24 mouse cellular contexts compared by ENCODE assay signal in the genomic region with DNA sequence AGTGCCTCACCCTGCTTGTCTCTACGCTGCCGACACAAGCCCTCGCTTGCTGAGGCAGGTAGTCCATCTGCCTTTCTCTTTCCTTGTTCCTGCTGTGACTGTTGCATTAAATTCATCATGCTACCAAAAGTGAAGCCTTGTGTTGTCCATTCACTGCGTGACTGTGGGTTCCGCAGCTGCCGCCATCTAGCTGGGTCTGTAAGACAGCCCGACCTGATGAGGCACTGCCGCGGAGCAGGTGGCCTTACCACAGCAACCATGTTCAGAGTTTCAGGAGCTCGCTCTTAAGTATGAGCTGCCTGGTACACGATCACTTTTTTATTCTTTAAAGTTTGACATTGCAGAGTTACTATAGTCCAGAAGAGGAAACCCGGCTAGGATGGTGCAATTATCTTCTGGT. TPM values are rescaled to one million over a fixed set of nuclear protein-coding genes. Genes with fewer than 3 reads are reported as not detected.
DNase-seq lines count a peak whose midpoint lies in the region; ATAC-seq and TF ChIP-seq lines count a peak whose summit lies in the region.
"Had no signal": no experiment of that assay in that cellular context is flagged by ENCODE, and none has a peak within 500 bp of the region (broad histone marks: within the 10 kb centered on the region; RNA-seq: fewer than 3 reads in every experiment).

No protein-coding gene starts in this region.

- no peak overlapping the region for H3K27ac ChIP-seq in liver, embryonic 11.5 days (ENCODE audit: low read depth, low read length)
- H3K27ac ChIP-seq in liver, postnatal 0 days (ENCODE audit: low read depth) = no peak overlapping the region
- H3K27ac ChIP-seq in embryonic facial prominence, embryonic 14.5 days (replicated peaks; ENCODE audit: low read depth, low read length) = peak overlapping the region; percentile 52; the same call in 1 of the 2 replicates
- H3K27ac ChIP-seq in stomach, postnatal 0 days (replicated peaks) = 0 out of 2 replicates have a peak overlapping the region, but pooled peaks have one; percentile 30
- H3K27ac ChIP-seq: forebrain, embryonic 10.5 days; forebrain, embryonic 15.5 days; heart, embryonic 10.5 days; hindbrain, embryonic 12.5 days; hindbrain, postnatal 0 days had no signal

- no peaks in the 10 kb centered on the region for H3K4me1 ChIP-seq in liver, embryonic 11.5 days (replicated peaks; ENCODE audit: control insufficient read depth, insufficient read depth, low read length)
- no peaks in the 10 kb centered on the region for H3K4me1 ChIP-seq in liver, postnatal 0 days (ENCODE audit: insufficient read depth)
- peaks cover 4% of the 10 kb centered on the region; the same call in 1 of the 2 replicates for H3K4me1 ChIP-seq in embryonic facial prominence, embryonic 14.5 days (ENCODE audit: control insufficient read depth, insufficient read depth, low read length)
- no peaks in the 10 kb centered on the region for H3K4me1 ChIP-seq in stomach, postnatal 0 days (replicated peaks; ENCODE audit: control insufficient read depth, insufficient read depth)
- H3K4me1 ChIP-seq: forebrain, embryonic 10.5 days; forebrain, embryonic 15.5 days; heart, embryonic 10.5 days; hindbrain, embryonic 12.5 days had no signal

- H3K4me3 ChIP-seq in liver, embryonic 11.5 days (ENCODE audit: low read depth, low read length) = no peak overlapping the region
- no peak overlapping the region for H3K4me3 ChIP-seq in liver, postnatal 0 days (ENCODE audit: low read depth, low read length)
- H3K4me3 ChIP-seq in embryonic facial prominence, embryonic 14.5 days (ENCODE audit: low read depth, low read length) = no peak overlapping the region
- no peak overlapping the region for H3K4me3 ChIP-seq in stomach, postnatal 0 days (ENCODE audit: low read depth, low read length)
- H3K4me3 ChIP-seq: erythroblast, embryonic 14.5 days; forebrain, embryonic 10.5 days; forebrain, embryonic 15.5 days; heart, embryonic 10.5 days; hindbrain, embryonic 12.5 days had no signal

- no peaks in the 10 kb centered on the region for H3K9me3 ChIP-seq in liver, embryonic 11.5 days (ENCODE audit: control insufficient read depth, low read length)
- no peaks in the 10 kb centered on the region for H3K9me3 ChIP-seq in liver, postnatal 0 days (ENCODE audit: low read length)
- H3K9me3 ChIP-seq in embryonic facial prominence, embryonic 14.5 days (ENCODE audit: control insufficient read depth, low read length) = no peaks in the 10 kb centered on the region
- H3K9me3 ChIP-seq in stomach, postnatal 0 days (ENCODE audit: control insufficient read depth, low read length) = no peaks in the 10 kb centered on the region
- H3K9me3 ChIP-seq: forebrain, embryonic 10.5 days; forebrain, embryonic 15.5 days; heart, embryonic 10.5 days; hindbrain, embryonic 12.5 days had no signal

- no peak overlapping the region for H3K4me2 ChIP-seq in liver, embryonic 11.5 days
- H3K4me2 ChIP-seq in liver, postnatal 0 days (ENCODE audit: low read depth, low read length) = no peak overlapping the region
- no peak overlapping the region for H3K4me2 ChIP-seq in embryonic facial prominence, embryonic 14.5 days (ENCODE audit: low read depth, low read length)
- no peak overlapping the region for H3K4me2 ChIP-seq in stomach, postnatal 0 days (replicated peaks; ENCODE audit: low read depth)
- H3K4me2 ChIP-seq: forebrain, embryonic 15.5 days; hindbrain, embryonic 12.5 days had no signal

- no peaks in the 10 kb centered on the region for H3K27me3 ChIP-seq in liver, embryonic 11.5 days (replicated peaks; ENCODE audit: control insufficient read depth, insufficient read depth, low read length)
- no peaks in the 10 kb centered on the region for H3K27me3 ChIP-seq in liver, postnatal 0 days (ENCODE audit: insufficient read depth, low read length)
- H3K27me3 ChIP-seq in embryonic facial prominence, embryonic 14.5 days (replicated peaks; ENCODE audit: control insufficient read depth, insufficient read depth, low read length) = no peaks in the 10 kb centered on the region
- no peaks in the 10 kb centered on the region for H3K27me3 ChIP-seq in stomach, postnatal 0 days (ENCODE audit: control insufficient read depth, insufficient read depth, low read length)
- H3K27me3 ChIP-seq: CH12.LX; forebrain, embryonic 15.5 days; hindbrain, embryonic 12.5 days; Patski had no signal

- no peak for ATAC-seq in liver, embryonic 11.5 days (replicated peaks; ENCODE audit: low FRiP score)
- no peak for ATAC-seq in liver, postnatal 0 days
- ATAC-seq in embryonic facial prominence, embryonic 14.5 days (ENCODE audit: low read depth) = no peak
- ATAC-seq in stomach, postnatal 0 days (ENCODE audit: low FRiP score, low TSS enrichment) = no peak
- ATAC-seq: activated CD4-positive, CD25-positive, alpha-beta regulatory T cell, adult 4 months; forebrain, embryonic 15.5 days; hindbrain, postnatal 0 days; intestine, embryonic 16.5 days; Patski had no signal

- TF ChIP-seq EP300 in liver, postnatal 0 days (IDR thresholded peaks at IDR 0.05; ENCODE audit: low read depth) = no peak
- TF ChIP-seq EP300 in stomach, postnatal 0 days (optimal IDR thresholded peaks at IDR 0.05) = no peak

- H3K36me3 ChIP-seq in liver, embryonic 11.5 days (ENCODE audit: control insufficient read depth, insufficient read depth, low read length) = peaks cover 28% of the 10 kb centered on the region
- H3K36me3 ChIP-seq in liver, postnatal 0 days (replicated peaks; ENCODE audit: insufficient read depth, low read length) = peaks cover 43% of the 10 kb centered on the region
- H3K36me3 ChIP-seq in embryonic facial prominence, embryonic 14.5 days (ENCODE audit: control insufficient read depth, insufficient read depth, low read length) = peaks cover 25% of the 10 kb centered on the region
- H3K36me3 ChIP-seq in stomach, postnatal 0 days (ENCODE audit: control insufficient read depth, insufficient read depth, low read length) = peaks cover 9% of the 10 kb centered on the region; the same call in 1 of the 2 replicates

- no peak for TF ChIP-seq CTCF in liver, postnatal 0 days (IDR thresholded peaks at IDR 0.05; ENCODE audit: low read depth)
- TF ChIP-seq CTCF in stomach, postnatal 0 days (IDR thresholded peaks at IDR 0.05; ENCODE audit: low read depth) = no peak

- peak; percentile 61 for DNase-seq in heart, adult 11 months
- no peak for DNase-seq in heart, adult 18-20 months
- DNase-seq in liver, embryonic 11.5 days (ENCODE audit: low spot score) = peak; percentile 3
- no peak for DNase-seq in liver, postnatal 0 days
- DNase-seq in embryonic facial prominence, embryonic 14.5 days (ENCODE audit: low spot score) = no peak
- no peak for DNase-seq in stomach, postnatal 0 days (ENCODE audit: low spot score)
- no peak for DNase-seq in gastrocnemius, postnatal 4 days (ENCODE audit: low spot score in 2 of 2)
- DNase-seq: adrenal gland, postnatal 14 days; cerebellum, adult 11-12 months; cerebellum, adult 9-10 months; cerebellum, postnatal 25 days; gastrocnemius, postnatal 14 days; heart, postnatal 10 days; heart, postnatal 4 days had no signal

- WGBS in liver, embryonic 11.5 days = 94% methylated on average over 12 of the region's 12 CpGs
- WGBS in liver, postnatal 0 days (ENCODE audit: insufficient replicate concordance) = 94% methylated on average over 12 of the region's 12 CpGs
- WGBS in embryonic facial prominence, embryonic 14.5 days = 73% methylated on average over 12 of the region's 12 CpGs
- 82% methylated on average over 12 of the region's 12 CpGs for WGBS in stomach, postnatal 0 days

- H3K9ac ChIP-seq in liver, embryonic 11.5 days (ENCODE audit: low read depth, low read length) = no peak overlapping the region
- H3K9ac ChIP-seq in liver, postnatal 0 days (replicated peaks) = no peak overlapping the region
- H3K9ac ChIP-seq in embryonic facial prominence, embryonic 14.5 days (ENCODE audit: low read depth, low read length) = no peak overlapping the region
- no peak overlapping the region for H3K9ac ChIP-seq in stomach, postnatal 0 days (ENCODE audit: low read length)
- H3K9ac ChIP-seq: forebrain, embryonic 15.5 days; hindbrain, embryonic 12.5 days had no signal

RNA-seq across cellular contexts. Expression of gene Ctbs, which starts 9.6 kb away (rescaled TPM):
- total RNA-seq in heart, adult 18-20 months (2021) = 1 to 10 TPM; 2.6 to 3.4 TPM
- polyA plus RNA-seq in liver, embryonic 11.5 days (2014; fragmentation: Nextera tagmentation; extraction: Ambion mirVana) = 8.2 and 8.4 TPM in 2 replicates
- 8.3 and 9.9 TPM in 2 replicates for polyA plus RNA-seq in liver, postnatal 0 days (2015; fragmentation: Nextera tagmentation; extraction: Ambion mirVana)
- 10.5 and 12.7 TPM in 2 replicates for polyA plus RNA-seq in embryonic facial prominence, embryonic 14.5 days (2014; fragmentation: Nextera tagmentation; extraction: Ambion mirVana)
- 7.9 and 8.7 TPM in 2 replicates for polyA plus RNA-seq in stomach, postnatal 0 days (2015; fragmentation: Nextera tagmentation; extraction: Ambion mirVana)
- 1 to 10 TPM; 7.9 to 8.6 TPM for total RNA-seq in gastrocnemius, postnatal 4 days (2021)

RNA-seq across cellular contexts. Expression of gene Ssx2ip, which starts 35.6 kb away (rescaled TPM):
- total RNA-seq in heart, adult 18-20 months (2021) = 10 to 100 TPM; 13.0 to 15.1 TPM
- 109 and 130 TPM in 2 replicates for polyA plus RNA-seq in liver, embryonic 11.5 days (2014; fragmentation: Nextera tagmentation; extraction: Ambion mirVana)
- 19.3 and 22.4 TPM in 2 replicates for polyA plus RNA-seq in liver, postnatal 0 days (2015; fragmentation: Nextera tagmentation; extraction: Ambion mirVana)
- polyA plus RNA-seq in embryonic facial prominence, embryonic 14.5 days (2014; fragmentation: Nextera tagmentation; extraction: Ambion mirVana) = 34.5 and 35.1 TPM in 2 replicates
- polyA plus RNA-seq in stomach, postnatal 0 days (2015; fragmentation: Nextera tagmentation; extraction: Ambion mirVana) = 12.9 and 14.1 TPM in 2 replicates
- total RNA-seq in gastrocnemius, postnatal 4 days (2021) = 10 to 100 TPM; 20.2 to 22.6 TPM

RNA-seq across cellular contexts. Expression of gene Spata1, which starts 59.5 kb away (rescaled TPM):
- 1 to 10 TPM; 1.1 to 2.5 TPM for total RNA-seq in heart, adult 18-20 months (2021)
- 3.6 and 4.6 TPM in 2 replicates for polyA plus RNA-seq in liver, embryonic 11.5 days (2014; fragmentation: Nextera tagmentation; extraction: Ambion mirVana)
- 0.62 and 1.5 TPM in 2 replicates for polyA plus RNA-seq in liver, postnatal 0 days (2015; fragmentation: Nextera tagmentation; extraction: Ambion mirVana)
- polyA plus RNA-seq in embryonic facial prominence, embryonic 14.5 days (2014; fragmentation: Nextera tagmentation; extraction: Ambion mirVana) = 5.1 and 6.0 TPM in 2 replicates
- 1.1 and 2.4 TPM in 2 replicates for polyA plus RNA-seq in stomach, postnatal 0 days (2015; fragmentation: Nextera tagmentation; extraction: Ambion mirVana)
- 1 to 10 TPM; 3.3 to 3.5 TPM for total RNA-seq in gastrocnemius, postnatal 4 days (2021)
- polyA plus RNA-seq: erythroblast, embryonic 14.5 days had no signal

RNA-seq across cellular contexts. Expression of gene Gng5, which starts 59.6 kb away (rescaled TPM):
- 100 to 1,000 TPM; 205 to 275 TPM for total RNA-seq in heart, adult 18-20 months (2021)
- 936 and 987 TPM in 2 replicates for polyA plus RNA-seq in liver, embryonic 11.5 days (2014; fragmentation: Nextera tagmentation; extraction: Ambion mirVana)
- 764 and 778 TPM in 2 replicates for polyA plus RNA-seq in liver, postnatal 0 days (2015; fragmentation: Nextera tagmentation; extraction: Ambion mirVana)
- polyA plus RNA-seq in embryonic facial prominence, embryonic 14.5 days (2014; fragmentation: Nextera tagmentation; extraction: Ambion mirVana) = 846 and 915 TPM in 2 replicates
- polyA plus RNA-seq in stomach, postnatal 0 days (2015; fragmentation: Nextera tagmentation; extraction: Ambion mirVana) = 1,101 and 1,141 TPM in 2 replicates
- total RNA-seq in gastrocnemius, postnatal 4 days (2021) = 100 to 1,000 TPM; 238 to 270 TPM

Comparison
In these comparisons a context has a peak if more than half of its experiments do, and no peak if none do; other contexts are left out.
1. DNase-seq: peak in heart, adult 11 months (single experiment) and liver, embryonic 11.5 days (single experiment); none in heart, adult 18-20 months (0 of 2), liver, postnatal 0 days (single experiment), embryonic facial prominence, embryonic 14.5 days (single experiment), stomach, postnatal 0 days (single experiment) and gastrocnemius, postnatal 4 days (0 of 2).
2. H3K27ac ChIP-seq: peak in embryonic facial prominence, embryonic 14.5 days (single experiment) and stomach, postnatal 0 days (single experiment); none in liver, embryonic 11.5 days (single experiment) and liver, postnatal 0 days (single experiment).